ENCODE assay signal across 8 mouse cellular contexts in the genomic region with DNA sequence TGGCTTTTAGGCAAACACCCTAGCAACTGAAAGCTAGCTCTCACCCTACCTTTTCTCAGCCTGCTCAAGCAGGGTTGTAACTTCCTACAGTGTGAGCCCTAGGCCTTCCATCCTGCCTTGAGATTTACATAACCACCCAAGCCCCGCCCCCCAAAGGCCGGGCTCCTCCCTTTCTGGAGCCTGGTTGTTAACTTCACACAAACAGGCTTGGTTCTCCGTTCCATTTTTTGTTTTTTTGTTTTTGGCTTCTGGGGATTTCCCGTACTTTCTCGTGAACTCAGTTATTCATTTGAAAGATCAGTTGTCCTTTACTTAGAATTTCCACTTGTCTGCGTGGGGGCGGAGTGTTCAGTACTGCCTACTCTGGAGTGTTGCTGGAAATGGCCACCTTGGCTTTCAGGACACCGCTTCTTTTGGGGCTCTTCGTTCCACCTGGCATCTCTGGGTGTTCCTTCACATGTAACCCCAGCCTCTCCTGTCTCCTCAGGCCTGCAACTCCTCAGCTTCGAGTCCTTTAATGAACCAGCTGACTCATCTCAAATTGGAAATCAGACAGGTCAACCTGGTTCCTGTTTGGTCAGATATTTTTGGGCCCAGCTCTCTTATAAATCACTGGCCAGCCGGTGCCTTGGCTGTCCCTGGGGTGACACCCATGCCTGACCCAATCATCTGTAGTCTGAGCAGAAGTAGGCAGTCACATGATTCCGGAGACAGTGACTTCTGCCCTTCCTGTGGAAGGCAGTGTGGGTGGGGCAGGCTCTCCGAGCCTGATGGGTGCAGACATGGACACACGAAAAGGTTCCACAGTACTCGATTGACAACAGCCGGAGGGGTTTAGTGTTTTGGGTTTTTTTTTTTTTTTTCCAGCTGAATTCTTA. TPM values are rescaled to one million over a fixed set of nuclear protein-coding genes. Genes with fewer than 3 reads are reported as not detected.
DNase-seq lines count a peak whose midpoint lies in the region; ATAC-seq and TF ChIP-seq lines count a peak whose summit lies in the region.

No protein-coding gene starts in this region.

- 0 out of 2 replicates have a peak overlapping the region, but pooled peaks have one; percentile 10 for H3K4me2 ChIP-seq in embryonic facial prominence, embryonic 15.5 days (replicated peaks)
- peak overlapping the region; percentile 52 for H3K4me2 ChIP-seq in liver, postnatal 0 days (ENCODE audit: low read depth, low read length)

- peaks cover 8 to 16% of the 10 kb centered on the region in 2 experiments; a peak in 3 of 4 replicates for H3K4me1 ChIP-seq in ES-E14 (ENCODE audit: control insufficient read depth in 2 of 2, insufficient read depth in 2 of 2, low read length in 2 of 2, poor library complexity in 1 of 2)
- H3K4me1 ChIP-seq in embryonic facial prominence, embryonic 15.5 days: peaks cover 15% of the 10 kb centered on the region; the same call in 1 of the 2 replicates
- H3K4me1 ChIP-seq in liver, postnatal 0 days (ENCODE audit: insufficient read depth): peaks cover 22% of the 10 kb centered on the region

- in situ Hi-C loops in ES-E14 (cut with MboI; ENCODE audit: low sequenced_read_pairs in 2 of 2, unreplicated experiment in 2 of 2): no loop called here

- H3K27me3 ChIP-seq in embryonic facial prominence, embryonic 15.5 days: no peaks in the 10 kb centered on the region
- H3K27me3 ChIP-seq in liver, postnatal 0 days (ENCODE audit: insufficient read depth, low read length): no peaks in the 10 kb centered on the region

- H3K27ac ChIP-seq in ES-E14 (ENCODE audit: insufficient read depth, low read depth, low read length, poor library complexity, severe bottlenecking): peak overlapping the region; percentile 99
- H3K27ac ChIP-seq in embryonic facial prominence, embryonic 15.5 days (replicated peaks): peak overlapping the region; percentile 60
- H3K27ac ChIP-seq in liver, postnatal 0 days (ENCODE audit: low read depth): peak overlapping the region; percentile 84

- TF ChIP-seq CTCF in liver, postnatal 0 days (IDR thresholded peaks at IDR 0.05; ENCODE audit: low read depth): no peak

- ATAC-seq in embryonic facial prominence, embryonic 15.5 days (ENCODE audit: insufficient number of reproducible peaks, low FRiP score, low TSS enrichment, low read depth): no peak
- ATAC-seq in liver, postnatal 0 days: peak; percentile 94

- no peaks in the 10 kb centered on the region for H3K9me3 ChIP-seq in ES-E14 (ENCODE audit: control insufficient read depth, insufficient read depth, low read depth, low read length)
- no peaks in the 10 kb centered on the region for H3K9me3 ChIP-seq in embryonic facial prominence, embryonic 15.5 days (replicated peaks)
- no peaks in the 10 kb centered on the region for H3K9me3 ChIP-seq in liver, postnatal 0 days (ENCODE audit: low read length)

- TF ChIP-seq EP300 in liver, postnatal 0 days (IDR thresholded peaks at IDR 0.05; ENCODE audit: low read depth): peak; percentile 65; the same call in 1 of the 2 replicates

- DNase-seq in 3T3-L1 (ENCODE audit: low read depth, low spot score) (peak; percentile 60), ES-E14 (ENCODE audit: low read depth, low spot score) (peak; percentile 81)
- DNase-seq in induced T-regulatory cell, adult 2 months (ENCODE audit: low read depth): peak; percentile 100
- DNase-seq in liver, postnatal 0 days: peak; percentile 83
- peak; percentile 70 to 79 for DNase-seq in spleen, postnatal 14 days (ENCODE audit: low spot score in 2 of 2)
- no peak for DNase-seq in cerebellum, adult 11-12 months
- no peak for DNase-seq in cerebellum, adult 18-20 months

- peak overlapping the region; percentile 41 to 47 for H3K4me3 ChIP-seq in ES-E14 (ENCODE audit: insufficient read depth in 1 of 2, low read depth in 1 of 2, low read length in 2 of 2, poor library complexity in 1 of 2, severe bottlenecking in 1 of 2)
- no peak overlapping the region for H3K4me3 ChIP-seq in embryonic facial prominence, embryonic 15.5 days (replicated peaks)
- no peak overlapping the region for H3K4me3 ChIP-seq in liver, postnatal 0 days (ENCODE audit: low read depth, low read length)

- H3K9ac ChIP-seq in ES-E14 (ENCODE audit: insufficient read depth, low read depth, low read length, poor library complexity, severe bottlenecking): peak overlapping the region; percentile 66; the same call in 1 of the 2 replicates
- H3K9ac ChIP-seq in embryonic facial prominence, embryonic 15.5 days: no peak overlapping the region
- no peak overlapping the region; the same call in 1 of the 2 replicates for H3K9ac ChIP-seq in liver, postnatal 0 days (replicated peaks)

- H3K36me3 ChIP-seq in ES-E14 (ENCODE audit: control insufficient read depth, insufficient read depth, low read length, poor library complexity, severe bottlenecking): no peaks in the 10 kb centered on the region
- H3K36me3 ChIP-seq in embryonic facial prominence, embryonic 15.5 days: no peaks in the 10 kb centered on the region
- no peaks in the 10 kb centered on the region for H3K36me3 ChIP-seq in liver, postnatal 0 days (replicated peaks; ENCODE audit: insufficient read depth, low read length)

- WGBS in embryonic facial prominence, embryonic 15.5 days: 38% methylated on average over 16 of the region's 16 CpGs
- WGBS in liver, postnatal 0 days (ENCODE audit: insufficient replicate concordance): 21% methylated on average over 16 of the region's 16 CpGs

TF ChIP-seq in ES-E14, 5 proteins besides CTCF, POLR2A, EP300 and RAD21:
- TF ChIP-seq MAFK (IDR thresholded peaks at IDR 0.05; ENCODE audit: insufficient read depth, low read depth, low read length): 0 out of 2 replicates have a peak, but pooled peaks have one; percentile 23
- 0 out of 2 replicates have a peak, but pooled peaks have one; percentile 45 for TF ChIP-seq ZNF384 (IDR thresholded peaks at IDR 0.05; ENCODE audit: low read depth, low read length)
- no peak for TF ChIP-seq CHD2 (IDR thresholded peaks at IDR 0.05; ENCODE audit: low read depth, low read length)
- no peak for TF ChIP-seq HCFC1 (IDR thresholded peaks at IDR 0.05; ENCODE audit: borderline replicate concordance, insufficient read depth, low read length)

RNA-seq across cellular contexts. Expression of a gene that starts 9.7 kb away (rescaled TPM):
- 73.6 and 83.4 TPM in 2 replicates for total RNA-seq in ES-E14 (2012; rRNA removed)
- 13.3 and 14.7 TPM in 2 replicates for polyA plus RNA-seq in embryonic facial prominence, embryonic 15.5 days (2015; fragmentation: Nextera tagmentation; extraction: Ambion mirVana)
- polyA plus RNA-seq in liver, postnatal 0 days (2015; fragmentation: Nextera tagmentation; extraction: Ambion mirVana): 3.3 and 3.9 TPM in 2 replicates

Comparison
In these comparisons a context has a peak if more than half of its experiments do, and no peak if none do; other contexts are left out.
1. DNase-seq: peak in 3T3-L1 (single experiment), ES-E14 (single experiment), induced T-regulatory cell, adult 2 months (single experiment), liver, postnatal 0 days (single experiment) and spleen, postnatal 14 days (2 of 2); none in cerebellum, adult 11-12 months (single experiment) and cerebellum, adult 18-20 months (0 of 2).
2. H3K4me3 ChIP-seq: peak in ES-E14 (2 of 2); none in embryonic facial prominence, embryonic 15.5 days (single experiment) and liver, postnatal 0 days (single experiment).
3. Peak in every context shown above with its lines, with median percentiles within 50 percentile points of each other: H3K27ac ChIP-seq.